Mouse (Mus musculus) cortical plate, adult 2 months (tissue): ENCODE measurements around the gene Ahdc1. TPM values are rescaled to one million over a fixed set of nuclear protein-coding genes. Genes with fewer than 3 reads are reported as not detected.

Experiments used
- H3K27ac ChIP-seq: fragments of 200-500 bp; 2 replicates; pipeline ENCODE4 v1.5.1; 2012; ENCODE audit warnings: low read length, control low read depth, inconsistent platforms; ENCODE audit not compliant: insufficient read depth
- H3K4me1 ChIP-seq: fragments of 200-500 bp; 2 replicates; pipeline ENCODE4 v1.6.1; 2011; ENCODE audit warnings: low read length; ENCODE audit not compliant: control insufficient read depth, insufficient read depth
- H3K4me3 ChIP-seq: fragments of 200-500 bp; 2 replicates; pipeline ENCODE4 v1.5.1; 2011; ENCODE audit warnings: mild to moderate bottlenecking, low read length, control low read depth; ENCODE audit not compliant: insufficient read depth
- CTCF ChIP-seq: fragments of 200-500 bp; IDR thresholded peaks from 2 replicates; pipeline ENCODE4 v1.5.1; 2011; ENCODE audit warnings: mild to moderate bottlenecking, control low read depth, low read length; ENCODE audit not compliant: insufficient read depth; ENCODE audit errors: extremely low read depth
- POLR2A ChIP-seq: fragments of 200-500 bp; IDR thresholded peaks from 2 replicates; pipeline ENCODE4 v1.6.1; 2011; ENCODE audit warnings: mild to moderate bottlenecking, low read length, control low read depth; ENCODE audit not compliant: insufficient read depth; ENCODE audit errors: extremely low read depth
- polyA plus RNA-seq: library from polyadenylated mRNA; depleted of rRNA; stranded (reverse); fragments of >200 nt; gene quantifications from 2 replicates; pipeline ENCODE4 v1.2.3, GENCODE M21; 2012

Gene Ahdc1
- polyA plus RNA-seq, 1 experiment = 26.4 TPM

- H3K27ac ChIP-seq = peak overlapping the region; percentile 78
- no peak for TF ChIP-seq POLR2A
- no peak for TF ChIP-seq CTCF
- no peak overlapping the region for H3K4me3 ChIP-seq
- H3K4me1 ChIP-seq = peaks cover 33% of the 10 kb centered on the region
These were observed 44.3 kb downstream of the Ahdc1 start for GRCm38 (mm10) chr4:133055163-133055951.

GRCm38 (mm10) chr4:133056069-133056890 lies 45.2 kb downstream of the Ahdc1 start:
- peak overlapping the region; percentile 78 for H3K27ac ChIP-seq
- peaks cover 25% of the 10 kb centered on the region for H3K4me1 ChIP-seq
- TF ChIP-seq POLR2A = no peak
- peak; percentile 80 for TF ChIP-seq CTCF
- no peak overlapping the region for H3K4me3 ChIP-seq

- peak overlapping the region; percentile 49 for H3K27ac ChIP-seq
These were observed 46.5 kb downstream of the Ahdc1 start for GRCm38 (mm10) chr4:133057389-133058122.

GRCm38 (mm10) chr4:133058123-133058453 lies 47.0 kb downstream of the Ahdc1 start:
- peaks cover 13% of the 10 kb centered on the region for H3K4me1 ChIP-seq
- H3K4me3 ChIP-seq = no peak overlapping the region
- H3K27ac ChIP-seq = peak overlapping the region; percentile 49
- TF ChIP-seq CTCF (no peak), POLR2A (no peak)

More at GRCm38 (mm10) chr4:133057389-133058122, 46.5 kb downstream of the Ahdc1 start:
- Histone ChIP-seq H3K4me1 (peaks cover 17% of the 10 kb centered on the region), H3K4me3 (no peak overlapping the region)
- TF ChIP-seq POLR2A (no peak), CTCF (no peak)

GRCm38 (mm10) chr4:133058513-133059480 lies 47.7 kb downstream of the Ahdc1 start:
- TF ChIP-seq POLR2A = no peak
- TF ChIP-seq CTCF = no peak
- Histone ChIP-seq H3K4me1 (peaks cover 13% of the 10 kb centered on the region), H3K4me3 (no peak overlapping the region), H3K27ac (no peak overlapping the region)

GRCm38 (mm10) chr4:133060702-133061101 lies 49.6 kb downstream of the Ahdc1 start:
- H3K4me1 ChIP-seq = peaks cover 12% of the 10 kb centered on the region
- H3K4me3 ChIP-seq = no peak overlapping the region
- no peak overlapping the region for H3K27ac ChIP-seq
- no peak for TF ChIP-seq POLR2A
- no peak for TF ChIP-seq CTCF

GRCm38 (mm10) chr4:133061798-133062197 lies 50.7 kb downstream of the Ahdc1 start:
- no peak overlapping the region for H3K27ac ChIP-seq
- H3K4me3 ChIP-seq = no peak overlapping the region
- peaks cover 7% of the 10 kb centered on the region; the same call in 1 of the 2 replicates for H3K4me1 ChIP-seq
- TF ChIP-seq CTCF (no peak), POLR2A (no peak)

GRCm38 (mm10) chr4:133062286-133062685 lies 51.2 kb downstream of the Ahdc1 start:
- TF ChIP-seq POLR2A (no peak), CTCF (no peak)
- Histone ChIP-seq H3K4me1 (peaks cover 7% of the 10 kb centered on the region; the same call in 1 of the 2 replicates), H3K27ac (no peak overlapping the region), H3K4me3 (no peak overlapping the region)
